Mouse (Mus musculus): ENCODE results near the gene Dzip1l.

- TF ChIP-seq GATA1 (IDR thresholded peaks at IDR 0.05; ENCODE audit: borderline replicate concordance, low read length), result no peak
- no peak for TF ChIP-seq FLI1 (IDR thresholded peaks at IDR 0.05; ENCODE audit: low read length)
These were observed 32.4 kb downstream of the Dzip1l start for GRCm38 (mm10) chr9:99661606-99662166.
